Mouse (Mus musculus) ES-E14 (cell line): ENCODE results near the gene Tmem86b. TPM values are rescaled to one million over a fixed set of nuclear protein-coding genes. Genes with fewer than 3 reads are reported as not detected.
"Not testable (repeated sequence)": the region's sequence is repeated elsewhere in the genome, so short reads cannot be mapped to it uniquely, and the experiment has no call there.

Experiments
- DNase-seq: peaks from one replicate; pipeline ENCODE4 v3.0.0-alpha.2; 2013; ENCODE audit warnings: low read depth, low spot score
- H3K27ac ChIP-seq: 2 replicates; pipeline ENCODE4 v1.5.1; 2012; ENCODE audit warnings: low read depth, mild to moderate bottlenecking, low read length, moderate library complexity, mixed read lengths; ENCODE audit not compliant: poor library complexity, insufficient read depth, severe bottlenecking
- H3K36me3 ChIP-seq: 2 replicates; pipeline ENCODE4 v1.6.1; 2012; ENCODE audit warnings: mild to moderate bottlenecking, low read length, moderate library complexity, mixed read lengths; ENCODE audit not compliant: control insufficient read depth, poor library complexity, insufficient read depth, severe bottlenecking
- H3K4me1 ChIP-seq, 2 experiments: fragments of 150-350 bp in 1 of 2; sonication (generic) in 1 of 2; 2 replicates each; pipeline ENCODE4 v1.6.1; 2012; ENCODE audit warnings: low read length in 2 of 2, mild to moderate bottlenecking in 1 of 2, mixed read lengths in 1 of 2; ENCODE audit not compliant: control insufficient read depth in 2 of 2, insufficient read depth in 2 of 2, poor library complexity in 1 of 2
- H3K4me3 ChIP-seq, 2 experiments: fragments of 150-350 bp in 1 of 2; sonication (generic) in 1 of 2; 2 replicates each; pipeline ENCODE4 v1.5.1; 2012; ENCODE audit warnings: low read length in 2 of 2, low read depth in 1 of 2, mild to moderate bottlenecking in 1 of 2, mixed read lengths in 1 of 2; ENCODE audit not compliant: insufficient read depth in 1 of 2, poor library complexity in 1 of 2, severe bottlenecking in 1 of 2
- H3K9ac ChIP-seq: 2 replicates; pipeline ENCODE4 v1.6.1; 2012; ENCODE audit warnings: low read depth, mild to moderate bottlenecking, low read length, mixed read lengths; ENCODE audit not compliant: poor library complexity, insufficient read depth, severe bottlenecking
- H3K9me3 ChIP-seq: fragments of 150-350 bp; sonication (generic); 2 replicates; pipeline ENCODE4 v1.6.1; 2012; ENCODE audit warnings: low read depth, mild to moderate bottlenecking, low read length; ENCODE audit not compliant: control insufficient read depth, insufficient read depth
- CHD2 ChIP-seq: IDR thresholded peaks from 2 replicates; pipeline ENCODE4 v1.6.1; 2014; ENCODE audit warnings: mild to moderate bottlenecking, low read depth, low read length, inconsistent platforms
- HCFC1 ChIP-seq: IDR thresholded peaks from 2 replicates; pipeline ENCODE4 v1.6.1; 2012; ENCODE audit warnings: low read length, inconsistent platforms, borderline replicate concordance; ENCODE audit not compliant: insufficient read depth
- MAFK ChIP-seq: IDR thresholded peaks from 2 replicates; pipeline ENCODE4 v1.6.1; 2014; ENCODE audit warnings: mild to moderate bottlenecking, low read depth, low read length, inconsistent platforms; ENCODE audit not compliant: insufficient read depth
- ZC3H11A ChIP-seq: IDR thresholded peaks from 2 replicates; pipeline ENCODE4 v1.6.1; 2012; ENCODE audit warnings: low read depth, mild to moderate bottlenecking, inconsistent platforms, low read length, borderline replicate concordance
- ZNF384 ChIP-seq: IDR thresholded peaks from 2 replicates; pipeline ENCODE4 v1.6.1; 2012; ENCODE audit warnings: low read depth, low read length, inconsistent platforms
- in situ Hi-C, 2 experiments: fragments of 600-800 bp; cut with MboI; formaldehyde crosslinking; loops; one replicate each; pipeline ENCODE4 v1.15.1; 2025; ENCODE audit warnings: low sequenced_read_pairs in 2 of 2, inconsistent platforms in 1 of 2; ENCODE audit not compliant: unreplicated experiment in 2 of 2
- total RNA-seq: library from RNA; depleted of rRNA; stranded (reverse); fragments of 300-350 nt; gene quantifications from 2 replicates; pipeline ENCODE4 v1.2.3, GENCODE M21; 2012

The Tmem86b gene
- total RNA-seq, 1 experiment = 8.1 TPM

- Histone ChIP-seq H3K9ac (no peak overlapping the region), H3K36me3 (no peaks in the 10 kb centered on the region), H3K27ac (no peak overlapping the region), H3K4me3 (no peak overlapping the region), H3K9me3 (no peaks in the 10 kb centered on the region), H3K4me1 (peaks cover 0 to 2% of the 10 kb centered on the region in 2 experiments; a peak in 1 of 4 replicates)
- TF ChIP-seq ZC3H11A (no peak), MAFK (no peak), HCFC1 (no peak), ZNF384 (no peak), CHD2 (no peak)
- in situ Hi-C loops = no loop called here
- DNase-seq = no peak
Observed at GRCm38 (mm10) chr7:4611511-4611910, 19.7 kb downstream of the Tmem86b start.

DNA sequence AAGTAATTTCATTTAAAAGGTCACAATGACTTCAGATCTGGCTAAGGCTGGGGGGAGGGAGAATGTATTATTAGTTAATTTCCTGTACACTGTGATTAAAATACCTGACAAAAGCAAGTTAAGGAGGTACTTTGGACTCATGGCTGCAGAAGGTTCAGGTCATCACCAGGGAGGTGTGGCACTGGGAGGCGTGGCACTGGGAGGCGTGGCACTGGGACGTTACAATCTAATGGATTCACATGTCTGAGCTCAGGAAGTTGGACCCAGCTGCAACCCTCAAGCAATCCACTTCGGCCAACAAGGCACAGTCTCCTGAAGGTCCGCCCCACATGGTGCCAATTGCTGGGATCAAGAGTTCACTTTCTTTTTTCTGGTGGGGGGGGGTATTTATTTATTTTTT, 23.2 kb downstream of the Tmem86b start:
- Histone ChIP-seq H3K36me3 (no peaks in the 10 kb centered on the region), H3K9ac (no peak overlapping the region), H3K4me1 (peaks cover 0 to 2% of the 10 kb centered on the region in 2 experiments; a peak in 1 of 4 replicates), H3K9me3 (no peaks in the 10 kb centered on the region), H3K4me3 (no peak overlapping the region), H3K27ac (no peak overlapping the region)
- in situ Hi-C loops = no loop called here
- TF ChIP-seq ZC3H11A (no peak), CHD2 (no peak), HCFC1 (no peak), MAFK (no peak), ZNF384 (no peak)
- no peak for DNase-seq

GRCm38 (mm10) chr7:4603873-4604272, 27.3 kb downstream of the Tmem86b start, which contains the start of gene Ptprh:
Gene Ptprh (minus strand): TSS chr7:4604041.
- in situ Hi-C loops = no loop called here
- Histone ChIP-seq H3K36me3 (no peaks in the 10 kb centered on the region), H3K9ac (no peak within 1 kb of the TSS), H3K9me3 (no peaks in the 10 kb centered on the region), H3K27ac (no peak within 1 kb of the TSS), H3K4me1 (no peaks in the 10 kb centered on the region), H3K4me3 (no peak within 1 kb of the TSS)
- no peak for DNase-seq
- TF ChIP-seq ZC3H11A (no peak), ZNF384 (no peak), HCFC1 (no peak), MAFK (no peak), CHD2 (no peak)

- Histone ChIP-seq H3K9me3 (no peaks in the 10 kb centered on the region), H3K36me3 (no peaks in the 10 kb centered on the region), H3K9ac (no peak overlapping the region), H3K4me3 (no peak overlapping the region), H3K27ac (no peak overlapping the region), H3K4me1 (no peaks in the 10 kb centered on the region)
- no peak for TF ChIP-seq ZNF384
- no peak for TF ChIP-seq CHD2
- no peak for TF ChIP-seq HCFC1
- no peak for TF ChIP-seq MAFK
- no peak for TF ChIP-seq ZC3H11A
- in situ Hi-C loops = no loop called here
- no peak for DNase-seq
Observed at GRCm38 (mm10) chr7:4602969-4603368, 28.3 kb downstream of the Tmem86b start.

GRCm38 (mm10) chr7:4597046-4597445, 34.2 kb downstream of the Tmem86b start:
- H3K36me3 ChIP-seq, H3K4me3 ChIP-seq, H3K4me1 ChIP-seq, DNase-seq, H3K9ac ChIP-seq, H3K27ac ChIP-seq, in situ Hi-C loops, H3K9me3 ChIP-seq: not testable (repeated sequence)

GRCm38 (mm10) chr7:4581481-4581880, 49.7 kb downstream of the Tmem86b start:
- H3K36me3 ChIP-seq = not testable (repeated sequence)

More at GRCm38 (mm10) chr7:4581481-4581880, 49.7 kb downstream of the Tmem86b start:
- in situ Hi-C loops, H3K27ac ChIP-seq, H3K4me3 ChIP-seq, H3K9me3 ChIP-seq, H3K9ac ChIP-seq, H3K4me1 ChIP-seq, DNase-seq: not testable (repeated sequence)
